Mouse (Mus musculus): ENCODE data around the gene Irgc1. TPM values are rescaled to one million over a fixed set of nuclear protein-coding genes. Genes with fewer than 3 reads are reported as not detected.

Gene Irgc1
- total RNA-seq, 2 experiments from 2014 or later, result not detected

DNA sequence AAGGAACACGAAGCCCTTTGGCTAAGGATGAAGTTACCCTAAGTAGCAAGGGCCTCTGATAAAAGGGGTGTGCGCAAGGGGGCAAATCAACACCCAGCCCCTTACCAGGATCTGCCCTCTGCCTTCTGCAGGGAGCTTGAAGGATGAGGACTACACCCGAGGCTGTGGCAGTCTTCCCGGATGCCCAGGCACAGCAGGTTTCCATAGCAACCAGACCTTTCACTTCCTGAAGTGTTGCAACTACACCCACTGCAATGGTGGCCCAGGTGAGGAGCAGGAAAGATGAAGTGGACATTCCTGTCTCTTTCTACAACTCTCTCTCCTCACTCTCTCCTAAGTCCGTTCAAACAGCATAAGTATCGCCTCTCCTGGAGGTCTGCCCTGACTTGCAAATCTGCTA is 20.3 kb upstream of the Irgc1 start:
- no peak for DNase-seq

DNA sequence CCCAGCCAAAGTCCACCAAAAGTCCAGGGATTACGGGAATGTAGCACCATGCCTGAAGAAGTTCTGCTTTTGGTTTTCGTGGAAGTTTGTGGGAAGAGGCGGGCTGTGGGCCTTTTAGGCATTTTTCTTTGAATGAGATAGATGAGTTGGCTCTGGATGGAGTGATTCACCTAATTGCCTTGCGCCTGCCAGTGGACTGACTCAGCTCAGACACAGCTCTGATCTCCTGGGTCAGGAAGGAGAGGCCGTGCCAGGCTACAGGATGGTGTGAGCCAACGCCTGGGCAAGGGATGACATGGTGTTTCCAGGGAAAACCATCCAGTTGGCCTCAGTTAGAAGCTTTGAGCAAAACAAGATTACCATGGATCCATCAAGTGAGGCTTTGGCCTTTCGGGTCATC is 18.3 kb upstream of the Irgc1 start:
- peak; percentile 77 to 85 for DNase-seq

DNA sequence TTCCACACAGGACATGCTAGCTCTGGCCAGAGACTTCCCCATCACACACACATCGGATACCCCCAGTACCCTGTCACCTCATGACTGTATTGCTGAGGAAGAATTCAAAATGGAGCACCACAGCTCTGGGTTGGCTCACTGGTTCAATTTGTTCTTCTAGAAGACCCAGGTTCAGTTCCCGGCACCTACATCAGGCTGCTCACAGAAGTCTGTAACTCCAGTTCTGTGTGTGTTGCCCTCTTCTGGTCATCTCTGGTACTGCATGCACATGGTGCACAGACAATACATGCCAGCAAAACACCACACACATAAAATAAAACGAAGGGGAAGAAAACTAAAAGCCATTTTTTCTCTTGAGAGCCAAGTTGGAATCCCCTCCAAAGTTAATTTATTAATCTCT is 17.0 kb upstream of the Irgc1 start:
- no peak for DNase-seq

DNA sequence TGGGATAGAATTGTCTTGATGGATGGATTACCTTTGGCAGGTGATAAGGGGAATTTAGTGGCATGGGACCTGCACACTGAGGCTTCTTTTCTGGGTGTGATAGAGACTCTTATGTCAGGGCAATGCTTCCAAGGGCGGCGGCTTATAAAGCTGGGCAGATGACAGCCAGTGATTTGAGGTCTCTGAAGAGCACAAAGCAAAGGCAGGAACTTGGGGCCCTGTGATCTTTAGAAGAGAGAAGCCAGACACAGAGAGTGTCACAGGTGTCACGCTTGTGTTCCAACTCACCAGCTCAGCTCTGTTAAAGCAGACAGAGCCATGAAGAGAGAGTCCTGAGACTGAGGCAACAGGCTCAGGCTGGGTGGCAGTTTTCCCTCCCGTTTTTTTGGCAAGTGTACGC is 15.8 kb upstream of the Irgc1 start:
- DNase-seq, result no peak

DNA sequence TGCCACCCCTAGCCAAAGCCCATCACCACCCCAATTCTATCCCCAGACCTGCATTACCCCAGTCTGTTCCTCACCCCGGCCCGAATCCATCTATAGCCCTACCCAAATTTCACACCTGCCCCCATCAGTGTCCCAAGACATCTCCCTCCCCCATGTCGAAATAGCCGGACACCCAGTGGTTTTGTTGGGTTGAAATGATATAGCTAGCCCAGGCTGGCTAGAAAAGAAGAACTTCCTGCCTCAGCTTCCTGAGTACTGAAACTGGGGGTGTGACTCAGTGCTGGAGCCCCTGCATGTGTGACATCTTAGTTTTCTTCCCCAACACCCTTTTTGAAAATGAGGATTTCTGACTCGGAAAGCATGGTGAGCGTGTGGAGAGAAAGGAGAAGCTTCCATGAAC is 14.7 kb upstream of the Irgc1 start:
- no peak for DNase-seq

DNA sequence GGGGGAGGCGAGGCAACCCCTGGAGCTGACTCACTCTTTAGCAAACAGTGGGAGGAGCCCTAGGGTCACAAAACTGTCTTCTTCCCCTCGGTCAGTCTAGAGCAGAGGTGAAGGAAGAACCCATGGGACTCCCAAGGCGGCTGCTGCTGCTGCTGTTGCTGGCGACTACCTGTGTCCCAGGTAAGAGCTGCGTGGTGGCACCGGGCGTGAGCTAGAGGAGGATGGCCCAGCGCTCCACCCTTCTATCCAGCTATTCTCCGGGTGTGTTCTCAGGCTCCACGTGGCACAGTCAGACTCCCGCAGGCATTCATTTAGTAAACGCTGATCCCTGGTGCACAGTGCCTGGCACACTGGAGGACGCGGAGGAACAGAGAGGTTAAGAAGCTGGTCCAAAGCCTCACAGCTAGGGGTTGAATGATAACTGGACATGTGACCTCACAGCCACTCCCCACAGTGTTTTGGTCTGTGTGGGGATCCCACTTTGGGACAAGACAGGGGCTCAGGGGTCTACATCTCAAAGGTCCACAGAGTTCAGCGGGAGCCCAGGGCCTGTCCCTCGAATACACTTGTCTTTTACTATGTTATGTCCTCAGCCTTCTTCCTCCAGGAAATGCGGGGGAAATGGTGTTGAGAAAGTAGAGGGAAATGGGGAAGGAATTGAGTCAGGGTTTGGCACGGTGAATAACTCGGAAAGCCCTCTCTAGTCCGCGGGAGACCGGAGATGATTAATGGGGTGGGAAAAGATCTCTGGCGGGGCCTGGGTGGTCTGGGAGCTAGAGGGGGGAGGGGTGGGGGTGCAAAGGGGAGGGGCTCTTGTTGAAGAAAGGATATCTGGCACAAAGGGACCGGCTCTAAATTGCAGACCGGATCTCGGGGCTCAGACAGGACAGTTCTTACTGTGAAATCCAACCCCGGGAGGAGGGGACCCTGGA is 10.6 kb upstream of the Irgc1 start, which contains the start of gene Plaur:
TSS of gene Plaur (plus strand) at position 97 of the 932 bp plus-strand sequence.
- peak; percentile 40 to 64 for DNase-seq

DNA sequence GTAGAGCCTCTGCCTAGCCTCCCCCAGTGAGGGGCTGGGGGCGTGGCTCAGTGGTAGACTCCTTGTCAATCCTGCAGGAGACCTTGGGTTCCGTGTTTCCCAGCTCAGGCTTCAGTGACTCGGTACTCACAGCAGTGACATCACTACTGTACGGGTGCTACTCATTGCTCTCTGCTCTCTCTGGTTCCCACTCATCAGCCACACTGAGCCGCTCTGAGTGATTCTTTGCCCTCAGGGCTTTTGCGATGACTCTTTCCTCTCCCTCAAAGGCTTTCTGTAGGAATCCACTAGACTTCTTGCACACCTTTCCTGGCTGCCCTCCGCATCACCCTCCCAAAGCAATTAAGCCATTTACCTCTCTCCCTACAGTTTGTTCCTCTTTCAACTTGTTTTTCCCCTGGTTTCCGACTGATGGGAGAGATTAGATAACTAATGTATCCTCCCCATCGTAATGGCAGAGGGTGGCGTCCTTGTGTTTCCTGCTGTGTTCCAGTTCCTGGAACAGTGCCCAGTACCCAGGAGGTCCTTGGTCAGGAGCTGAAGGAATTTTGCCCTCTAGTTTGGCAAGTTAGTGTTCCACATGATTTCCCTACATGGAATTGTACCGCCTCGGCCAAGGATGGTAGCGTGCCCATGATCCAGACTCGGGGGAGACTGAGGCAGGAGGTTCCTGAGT is 9.4 kb upstream of the Irgc1 start:
- DNase-seq, result peak; percentile 72 to 77

DNA sequence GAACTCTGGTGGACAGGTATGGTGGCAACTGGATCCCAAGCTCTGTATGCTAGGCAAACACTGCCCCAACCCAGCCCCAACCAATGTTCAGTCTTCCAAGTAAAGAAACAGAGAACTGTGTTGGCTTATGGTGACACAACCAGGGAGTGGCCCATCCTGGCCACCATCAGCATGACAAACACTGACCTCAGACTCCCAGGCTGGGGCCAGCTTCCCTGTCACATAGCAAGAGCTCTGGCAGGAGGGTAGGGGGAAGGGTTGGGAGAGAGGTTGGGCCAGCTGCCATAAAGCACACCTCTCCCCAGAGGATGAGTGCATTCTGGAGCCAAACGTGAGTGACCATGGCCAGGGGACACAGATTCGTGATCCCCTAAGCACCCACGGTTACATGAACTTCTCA is 7.7 kb upstream of the Irgc1 start:
- DNase-seq, result peak; percentile 16 to 42

DNA sequence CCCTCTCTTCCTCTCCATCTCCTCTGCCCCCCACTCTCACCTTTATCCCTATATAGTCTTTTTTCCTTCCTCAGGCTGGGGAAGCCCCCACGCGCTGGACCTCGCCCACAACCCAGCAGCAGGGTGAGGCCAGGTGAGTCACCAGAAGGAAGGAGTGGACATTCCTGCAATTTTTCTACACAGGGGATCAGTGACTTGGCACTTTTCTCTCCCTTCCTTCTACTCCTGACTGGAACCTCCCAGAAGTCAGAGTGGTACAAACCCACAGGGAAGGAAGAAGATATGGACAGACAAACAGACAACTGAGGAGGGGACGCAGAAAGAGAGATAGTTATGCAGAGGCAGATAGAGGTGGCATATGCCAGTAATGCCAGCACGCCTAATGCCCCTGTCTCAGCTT is 7.3 kb upstream of the Irgc1 start:
- no peak for DNase-seq

DNA sequence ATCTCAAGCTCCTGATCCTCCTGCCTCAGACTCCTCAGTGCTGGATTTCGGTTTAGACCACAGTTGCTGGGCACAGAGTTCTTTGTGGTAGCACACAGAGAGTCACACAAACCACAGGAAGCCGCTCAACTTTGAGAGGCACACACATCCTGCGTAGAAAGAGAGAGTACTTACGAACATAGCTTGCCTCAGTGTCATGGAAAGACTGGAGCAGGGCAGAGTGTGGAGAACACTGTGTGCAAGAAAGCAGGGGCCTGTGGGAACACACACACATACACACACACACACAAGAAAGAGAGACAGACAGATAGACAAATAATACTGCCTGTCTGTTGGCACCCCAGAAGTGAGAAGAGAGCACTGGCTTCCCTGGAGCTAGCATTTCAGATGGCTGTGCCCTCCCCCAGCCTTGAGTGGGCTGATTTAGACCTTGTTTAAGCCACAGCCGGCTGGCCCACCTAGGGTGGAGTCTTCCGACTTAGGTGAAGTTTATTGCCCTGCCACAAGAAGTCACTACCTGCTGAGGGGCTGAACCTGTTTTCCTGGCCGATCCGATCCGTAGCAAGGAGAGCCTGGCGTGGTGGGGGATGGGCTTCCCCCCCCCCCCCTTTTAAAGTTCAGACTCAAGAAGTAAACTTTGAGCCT is 5.8 kb upstream of the Irgc1 start:
- no peak for DNase-seq

DNA sequence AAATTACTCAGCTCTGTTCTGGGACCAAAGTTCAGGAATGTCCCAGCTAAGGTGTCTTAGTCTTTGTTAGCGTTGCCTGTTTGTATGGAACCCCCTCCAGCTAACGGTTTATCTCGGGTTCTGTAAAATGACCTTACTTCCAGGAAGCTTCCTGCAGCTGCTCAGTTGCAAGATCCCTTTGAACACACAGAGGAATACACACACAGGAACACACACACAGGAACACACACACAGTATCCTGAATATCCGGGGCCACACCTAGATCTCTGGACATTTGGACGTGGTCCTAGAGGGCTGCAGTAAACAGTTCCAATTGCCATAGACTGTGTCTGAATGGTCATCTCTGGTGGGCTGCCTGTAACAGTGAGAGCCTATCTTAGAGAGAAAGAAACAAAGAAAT is 3.6 kb upstream of the Irgc1 start:
- no peak for DNase-seq

DNA sequence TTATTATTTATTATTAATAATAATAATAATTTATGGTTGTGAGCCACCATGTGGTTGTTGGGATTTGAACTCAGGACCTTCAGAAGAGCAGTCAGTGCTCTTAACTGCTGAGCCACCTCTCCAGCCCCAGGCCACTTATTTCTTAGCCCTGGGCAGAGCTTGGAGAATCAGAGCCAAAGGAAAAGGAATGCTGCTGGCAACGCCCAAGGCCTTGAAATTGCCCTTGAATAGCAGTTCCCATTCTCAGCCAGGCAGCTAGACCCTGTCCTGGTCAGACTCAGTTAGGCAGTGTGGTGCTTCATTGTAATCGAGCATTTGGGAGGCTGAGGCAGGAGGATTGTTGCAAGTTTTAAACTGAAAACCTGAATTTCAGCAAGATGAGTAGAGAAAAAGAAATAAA is 2.1 kb upstream of the Irgc1 start:
- peak; percentile 28 to 48 for DNase-seq

DNA sequence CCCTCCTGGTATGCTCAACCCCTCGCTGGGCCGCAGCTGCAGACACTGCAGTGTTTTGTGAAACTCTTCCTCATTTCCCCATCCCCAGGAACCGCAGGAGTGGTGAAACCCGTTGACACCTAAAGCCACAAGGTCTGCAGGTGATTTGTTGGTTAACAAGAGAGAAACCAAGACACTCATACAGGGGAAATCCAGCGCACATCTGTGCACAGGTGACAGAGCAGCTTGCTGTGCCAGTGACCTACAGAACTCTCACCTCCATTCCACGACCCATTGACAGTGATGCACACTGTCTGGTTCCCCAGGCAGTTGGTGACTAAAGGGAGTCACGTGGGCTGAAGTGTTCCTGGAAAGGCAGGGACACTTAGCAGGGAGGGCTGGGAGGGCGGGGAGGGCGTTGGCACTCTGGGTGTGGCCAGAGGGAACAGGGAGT is 1.5 kb downstream of the Irgc1 start:
- DNase-seq, result no peak

DNA sequence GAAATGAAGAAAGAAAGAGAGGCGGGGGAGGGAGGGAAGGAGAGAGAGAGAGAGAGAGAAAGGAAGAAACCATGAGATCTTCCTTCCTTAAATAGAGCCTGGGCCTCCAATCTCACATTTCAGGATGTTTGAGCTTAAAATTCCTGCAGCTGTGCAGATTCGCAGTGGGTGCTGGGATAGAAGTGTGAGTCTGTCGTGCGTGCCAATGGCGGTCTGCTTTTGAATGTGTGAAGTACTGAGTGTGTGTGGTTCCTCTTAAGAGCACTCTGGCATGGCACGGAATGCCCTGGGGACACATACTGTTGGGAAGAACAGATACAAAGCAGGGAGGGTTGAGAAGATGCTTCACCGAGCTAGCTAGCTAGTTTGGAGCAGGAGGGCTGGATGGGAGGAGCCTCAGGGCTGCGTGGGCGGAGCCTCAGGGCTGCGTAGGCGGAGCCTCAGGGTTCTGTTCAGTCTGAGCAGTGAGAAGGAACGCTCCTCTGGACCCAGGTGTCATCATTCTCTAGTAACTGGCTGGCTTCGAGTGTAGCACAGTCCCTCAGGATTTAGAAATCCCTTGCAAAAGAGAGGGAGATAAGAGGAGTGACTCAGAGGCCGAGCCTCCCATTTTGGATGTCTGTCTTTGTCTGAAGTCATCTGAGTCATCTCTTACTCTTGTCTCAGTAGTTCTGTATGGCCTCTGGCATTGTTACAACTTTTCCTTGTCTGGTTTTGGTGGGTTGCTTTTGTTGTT is 3.1 kb downstream of the Irgc1 start:
- peak; percentile 56 to 61 for DNase-seq

DNA sequence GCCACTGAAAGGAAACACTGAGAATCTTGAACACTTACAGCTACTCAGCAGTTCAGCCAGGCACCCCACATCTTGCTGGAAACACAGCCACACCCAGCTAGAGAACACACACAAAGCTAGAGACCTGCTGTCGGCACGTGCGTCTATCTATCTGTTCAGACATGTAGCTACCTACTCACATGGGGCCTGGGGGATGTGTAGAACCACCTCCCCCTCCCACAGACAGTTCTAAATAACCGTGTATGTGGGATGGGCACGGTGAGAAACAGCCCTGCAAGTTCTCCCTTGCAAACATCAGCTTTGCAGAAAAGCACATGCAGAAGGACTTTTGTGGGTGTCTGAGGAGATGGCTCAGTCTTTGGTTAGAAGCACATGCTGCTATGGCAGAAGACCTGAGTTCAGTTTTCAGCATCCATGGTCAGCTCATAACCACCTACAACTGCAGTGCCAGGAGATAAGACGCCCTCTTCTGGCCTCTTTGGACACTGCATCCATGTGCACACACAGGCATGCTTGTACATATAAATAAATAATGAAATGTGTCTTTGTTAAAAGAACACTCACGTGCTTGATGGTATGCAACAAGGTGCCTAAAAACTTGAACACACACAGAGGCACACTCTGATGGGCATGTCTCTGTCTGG is 5.3 kb downstream of the Irgc1 start:
- DNase-seq, result no peak

DNA sequence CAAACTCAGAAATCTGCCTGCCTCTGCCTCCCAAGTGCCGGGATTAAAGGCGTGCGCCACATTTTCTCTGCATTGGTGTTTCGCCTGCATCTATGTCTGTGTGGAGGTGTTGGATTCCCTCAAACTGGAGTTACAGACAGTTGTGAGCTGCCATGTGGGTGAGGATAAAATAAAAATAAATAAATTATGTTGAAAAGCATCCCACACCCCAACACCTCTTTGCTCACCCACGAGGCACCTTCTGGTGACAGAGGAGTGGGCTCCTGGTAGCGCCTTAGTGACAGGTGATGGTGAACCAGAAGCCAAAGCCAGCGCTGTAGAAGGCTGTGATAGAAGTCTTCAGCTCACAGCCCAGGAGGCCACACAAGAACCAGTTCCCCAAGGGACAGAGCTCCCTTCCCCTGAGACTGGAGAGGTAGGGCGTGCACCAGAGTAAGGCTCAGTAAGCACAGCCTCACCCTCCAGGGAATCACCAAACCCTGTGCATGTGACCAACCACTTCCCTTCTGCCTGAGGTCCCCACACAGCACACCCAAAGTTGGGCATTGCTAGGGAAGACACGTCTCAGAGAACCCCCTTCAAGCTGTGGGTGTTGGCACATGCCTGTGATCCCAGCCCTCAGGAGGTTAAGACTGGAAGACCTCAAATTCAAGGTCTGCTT is 6.7 kb downstream of the Irgc1 start:
- no peak for DNase-seq

DNA sequence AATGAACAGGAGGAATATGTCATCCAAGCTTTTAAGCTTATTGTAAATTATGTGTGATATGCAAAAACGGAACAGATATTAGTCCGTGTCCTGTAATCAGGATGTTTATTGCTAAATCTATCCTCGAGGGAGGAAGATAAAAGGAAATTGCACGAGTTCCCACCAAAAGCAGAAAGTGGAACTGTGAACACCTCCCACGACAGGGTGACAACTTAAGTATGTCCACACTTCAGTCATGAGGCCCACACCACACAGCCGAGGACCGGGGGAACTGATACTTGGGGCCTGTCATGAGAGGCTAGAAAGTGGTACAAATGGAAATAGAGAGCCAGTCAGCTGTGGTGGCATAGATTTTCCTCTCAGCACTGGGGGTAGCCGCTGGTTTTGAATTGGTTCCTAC is 9.8 kb downstream of the Irgc1 start:
- no peak for DNase-seq

DNA sequence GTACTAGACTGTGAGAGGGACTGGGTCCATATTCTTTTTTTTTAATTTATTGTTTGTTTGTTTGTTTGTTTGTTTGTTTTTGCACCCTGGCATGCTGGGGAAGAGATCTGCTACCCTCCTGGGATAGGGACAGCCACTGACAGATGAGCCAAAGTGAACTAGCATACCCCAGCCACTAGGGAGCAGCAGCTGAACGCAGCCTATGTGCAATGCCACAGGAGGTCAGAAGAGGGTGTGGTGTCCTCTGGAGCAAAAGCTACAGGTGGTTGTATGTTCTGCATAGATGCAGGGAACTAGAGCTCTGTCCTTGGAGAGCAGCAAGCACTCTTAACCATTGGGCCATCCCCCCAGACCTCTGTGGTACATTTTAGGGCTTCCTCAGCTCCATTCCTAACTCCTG is 10.3 kb downstream of the Irgc1 start:
- DNase-seq, result peak; percentile 75 to 84

DNA sequence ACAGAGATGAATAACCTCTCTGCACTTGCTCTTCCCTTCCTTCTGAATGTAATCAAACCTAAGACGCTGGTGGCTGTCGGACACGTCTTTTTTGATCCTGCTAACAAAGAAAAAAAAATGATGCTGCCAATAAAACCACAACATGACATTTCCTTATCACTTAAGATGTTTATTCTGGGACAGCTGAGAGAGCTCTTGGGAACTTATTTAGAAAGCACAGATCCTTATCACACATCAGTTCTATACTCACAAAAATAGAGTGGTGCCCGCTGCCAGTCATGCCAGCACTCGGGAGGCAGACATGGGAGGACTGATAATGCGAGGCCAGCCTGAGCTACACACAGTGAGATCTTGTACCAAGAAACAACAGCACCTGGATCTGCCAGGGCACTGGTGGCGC is 12.2 kb downstream of the Irgc1 start:
- DNase-seq, result no peak

DNA sequence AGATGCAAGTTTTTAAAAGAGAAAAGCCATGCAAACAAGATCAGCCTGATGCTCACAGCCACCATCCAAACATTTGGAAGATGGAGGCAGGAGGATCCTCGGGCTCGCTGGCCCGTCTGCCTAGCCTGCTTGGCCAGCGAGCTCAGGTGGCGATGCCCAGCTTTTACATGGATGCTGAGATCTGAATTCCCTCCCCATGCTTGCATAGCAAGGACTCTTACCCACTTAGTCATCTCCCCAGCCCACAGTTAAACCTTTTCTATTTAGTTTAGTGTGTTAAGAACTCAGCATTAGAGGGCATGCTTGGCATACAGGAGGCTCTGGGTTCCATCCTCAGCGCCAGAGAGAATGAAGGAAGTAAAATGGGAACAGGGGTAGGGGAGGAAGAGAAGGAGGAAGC is 12.9 kb downstream of the Irgc1 start:
- DNase-seq, result no peak

DNA sequence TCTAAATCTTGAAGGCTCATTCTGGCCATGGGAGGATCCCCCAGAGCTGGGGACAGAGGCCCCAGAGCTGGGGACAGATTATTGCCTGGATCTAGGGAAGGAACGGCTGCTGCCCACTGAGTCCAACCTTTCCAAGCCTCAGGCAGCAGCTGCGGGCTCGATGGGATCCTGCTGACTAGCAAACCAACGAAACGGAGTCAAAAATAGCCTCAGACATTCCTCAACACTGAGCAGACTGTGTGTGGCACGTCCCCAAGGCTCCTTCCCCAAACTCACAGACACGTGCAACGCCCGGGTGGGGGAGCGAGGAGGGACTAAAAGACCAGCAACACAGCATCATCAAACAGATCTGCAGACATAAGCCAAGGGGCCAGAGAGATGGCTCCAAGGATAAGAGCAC is 14.1 kb downstream of the Irgc1 start:
- no peak for DNase-seq

Data from adrenal gland, postnatal 36 days (tissue).